Mouse (Mus musculus): Measurements from ENCODE around the gene Btg3.

The Btg3 gene

GRCm38 (mm10) chr16:78347328-78347926, 29.6 kb downstream of the Btg3 start:
- DNase-seq (ENCODE audit: inconsistent age in 2 of 2, low spot score in 1 of 2) = peak; percentile 27 to 55

DNA sequence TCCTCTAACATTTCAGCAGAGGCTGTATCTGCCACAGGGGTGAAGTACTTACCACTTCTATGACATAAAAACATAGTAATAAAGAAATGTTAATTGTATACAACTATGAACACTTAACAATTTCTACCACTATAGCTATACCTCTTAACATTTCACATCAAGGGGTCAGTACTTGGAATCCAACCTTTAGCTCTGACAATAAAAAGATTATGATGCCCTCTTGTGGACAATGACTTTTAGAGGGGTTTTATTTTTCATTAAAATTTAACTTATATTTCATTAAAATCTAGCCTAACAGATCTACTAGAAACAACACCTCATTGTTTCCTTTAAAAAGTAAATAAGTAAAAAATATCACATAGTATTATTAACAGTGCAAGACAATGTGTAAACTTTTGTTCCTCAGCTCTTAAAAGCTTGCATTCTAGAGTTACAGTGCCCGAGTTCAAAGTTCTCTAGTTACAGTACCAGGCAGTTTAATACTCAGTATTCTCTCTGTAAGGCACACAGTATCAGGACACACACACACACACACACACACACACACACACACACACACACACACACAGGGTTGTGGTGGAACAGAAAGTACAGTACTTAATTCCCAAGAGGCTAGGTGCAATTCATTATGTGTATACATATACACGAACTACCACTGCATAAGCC, 30.2 kb downstream of the Btg3 start:
- DNase-seq (ENCODE audit: inconsistent age in 2 of 2, low spot score in 1 of 2) = no peak

GRCm38 (mm10) chr16:78343792-78344191, 33.2 kb downstream of the Btg3 start:
- no peak for DNase-seq (ENCODE audit: inconsistent age in 2 of 2, low spot score in 1 of 2)

DNA sequence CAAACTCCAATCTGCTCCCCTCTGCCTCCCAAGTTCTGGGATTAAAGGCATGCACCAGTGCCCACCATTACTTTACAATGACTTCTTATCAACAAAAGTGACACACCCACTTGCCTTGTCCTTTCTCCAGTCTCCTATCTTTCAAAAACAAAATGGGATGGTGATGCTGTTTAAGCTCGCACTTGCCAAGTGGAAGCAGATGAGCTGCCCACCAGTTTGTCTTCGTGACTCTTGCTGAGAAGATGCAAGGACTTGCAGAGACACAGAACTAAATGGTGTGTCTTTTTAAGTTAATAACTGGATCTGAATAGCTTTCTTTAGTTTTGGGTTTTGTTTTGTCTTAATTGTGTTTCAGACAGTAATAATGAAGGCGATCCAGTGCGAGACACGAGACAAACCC, 34.2 kb downstream of the Btg3 start:
- no peak for DNase-seq (ENCODE audit: inconsistent age in 2 of 2, low spot score in 1 of 2)

DNA sequence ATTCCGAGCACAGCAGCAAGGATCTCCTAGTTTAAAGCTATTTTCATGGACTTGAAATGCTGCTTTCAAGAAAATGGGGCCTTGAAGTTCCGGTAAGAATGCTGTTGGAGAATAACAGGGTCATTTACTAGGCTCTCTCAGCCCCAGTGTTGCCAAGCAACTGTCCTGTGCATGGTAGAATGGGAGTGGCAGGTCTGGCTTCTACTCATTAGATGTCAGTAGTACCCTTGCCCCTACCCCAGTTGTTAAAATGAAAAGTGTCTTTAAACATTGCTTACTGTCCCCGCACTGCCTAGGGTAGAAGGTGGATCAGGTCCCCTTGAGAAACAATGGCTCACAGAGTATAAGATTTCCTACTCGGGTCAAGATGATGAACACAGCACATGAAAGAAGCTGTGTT, 35.6 kb downstream of the Btg3 start:
- DNase-seq (ENCODE audit: inconsistent age in 2 of 2, low spot score in 1 of 2) = no peak

DNA sequence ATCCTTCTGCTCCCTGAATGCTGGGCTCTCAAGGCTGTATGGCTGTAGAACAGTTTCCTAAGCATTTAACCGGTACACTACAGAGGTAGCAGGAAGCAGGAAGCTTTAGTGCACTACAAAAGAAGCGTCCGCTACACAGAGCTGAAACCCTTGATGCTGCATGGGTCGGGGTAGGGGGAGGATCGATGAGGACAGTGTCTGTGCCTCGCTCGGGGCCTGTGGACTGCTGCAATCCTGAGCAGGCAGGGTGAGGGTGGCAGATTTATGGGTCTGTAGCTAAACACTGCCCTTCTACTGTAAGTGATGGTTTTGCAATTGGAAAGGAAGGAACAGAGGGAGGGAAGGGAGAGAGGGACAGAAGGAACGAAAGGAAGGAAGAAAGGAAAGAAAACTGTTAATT, 39.8 kb downstream of the Btg3 start:
- DNase-seq (ENCODE audit: inconsistent age in 2 of 2, low spot score in 1 of 2) = peak in 1 of 2 experiments; percentile 64

GRCm38 (mm10) chr16:78327999-78328398, 49.0 kb downstream of the Btg3 start:
- no peak for DNase-seq (ENCODE audit: inconsistent age in 2 of 2, low spot score in 1 of 2)

DNA sequence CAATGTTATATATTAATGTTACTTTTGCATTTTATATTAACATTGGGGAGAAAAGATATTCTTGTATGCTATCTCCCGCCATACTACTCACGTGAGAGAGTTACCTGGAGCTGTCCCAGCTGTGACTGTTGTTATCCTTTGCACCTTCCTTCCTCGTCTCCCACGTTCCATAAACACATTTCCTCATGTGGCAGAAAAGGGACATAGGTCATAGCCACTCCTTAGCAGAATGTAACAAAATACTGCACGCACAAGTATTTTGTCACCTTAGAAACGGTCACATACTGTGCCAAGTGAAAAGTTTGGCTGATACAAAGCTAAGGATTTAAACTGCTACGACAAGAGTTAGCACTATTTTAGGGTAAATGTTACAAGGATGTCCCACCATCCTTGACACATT, 49.4 kb downstream of the Btg3 start:
- DNase-seq (ENCODE audit: inconsistent age in 2 of 2, low spot score in 1 of 2) = no peak

DNA sequence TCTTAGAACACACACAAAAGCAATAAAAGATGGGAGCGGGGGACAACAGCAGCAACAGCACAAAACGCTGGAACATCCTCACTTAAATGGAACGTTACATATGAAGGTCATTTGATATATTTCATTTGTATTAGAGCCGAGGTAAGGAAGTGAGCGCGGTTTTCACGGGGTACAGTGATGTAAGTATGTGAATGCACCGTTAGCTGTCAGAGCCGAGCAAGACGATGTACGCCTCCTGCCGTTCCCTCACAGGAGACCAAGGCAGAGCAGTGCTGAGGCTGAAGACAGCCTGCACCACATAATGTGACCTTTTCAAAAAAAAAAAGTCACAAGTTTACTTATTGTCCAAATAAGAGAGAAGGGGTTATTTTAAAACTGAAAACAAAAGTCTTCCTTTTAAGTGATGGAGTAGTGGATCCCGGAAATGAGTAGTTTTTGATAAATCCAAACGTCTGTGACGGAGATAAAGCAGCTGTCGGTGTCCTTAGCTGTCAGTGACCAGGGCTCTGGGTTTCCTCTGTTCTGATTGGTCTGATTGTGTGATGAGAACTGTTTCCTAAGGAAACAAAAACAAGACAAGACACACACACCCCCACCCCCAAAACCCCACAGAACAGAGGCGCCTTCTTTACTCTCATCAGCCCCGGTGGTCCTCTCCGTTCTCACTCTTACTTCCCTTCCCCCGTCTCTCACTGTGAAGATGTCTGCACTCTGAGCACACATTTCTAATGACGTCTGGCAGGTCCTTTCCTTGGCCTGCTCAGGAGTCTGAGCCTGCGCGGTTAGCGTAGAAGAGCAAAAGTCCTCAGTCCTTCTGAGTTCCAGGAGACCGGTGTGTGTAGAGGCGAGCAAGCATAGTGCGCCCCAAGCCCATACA, 50.8 kb downstream of the Btg3 start:
- DNase-seq (ENCODE audit: inconsistent age in 2 of 2, low spot score in 1 of 2) = no peak

DNA sequence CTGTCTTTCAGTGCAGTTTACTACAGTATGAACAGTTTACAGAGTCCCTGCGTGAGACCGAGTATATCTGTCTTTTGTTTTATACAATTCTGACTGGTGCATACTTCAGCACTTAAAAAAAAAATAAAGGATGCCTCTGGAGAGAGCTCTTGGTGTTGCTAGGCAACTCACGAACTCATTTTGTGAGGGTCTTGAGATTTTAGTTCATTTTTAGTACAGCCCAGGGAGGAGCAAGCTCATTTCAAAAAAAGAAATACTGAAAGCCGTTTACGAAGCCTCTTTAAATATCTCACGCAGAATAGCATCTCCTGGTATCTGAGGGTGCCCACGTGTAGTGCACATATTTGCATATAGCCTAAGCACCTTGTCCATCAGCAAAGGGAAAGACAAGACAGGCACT, 54.9 kb downstream of the Btg3 start:
- DNase-seq (ENCODE audit: inconsistent age in 2 of 2, low spot score in 1 of 2) = no peak

DNA sequence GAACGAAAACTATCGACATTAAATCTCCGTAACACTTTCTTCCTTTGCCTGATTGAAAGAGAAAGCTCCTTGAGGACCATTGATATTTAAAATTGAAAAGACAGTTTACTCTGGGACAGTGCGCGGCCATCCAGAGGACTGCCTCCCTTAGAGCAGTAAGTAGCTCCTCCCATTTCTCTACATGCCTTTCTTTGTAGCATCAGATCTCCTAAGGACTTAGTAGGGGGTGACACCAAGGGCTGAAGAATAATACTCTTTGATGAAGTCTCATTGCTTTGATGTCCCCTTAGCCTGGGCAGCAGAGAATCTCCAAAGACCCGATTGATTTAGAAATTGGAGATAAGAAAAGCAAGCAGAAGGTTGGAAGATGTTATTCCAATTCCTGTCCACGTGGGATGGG, 55.4 kb downstream of the Btg3 start:
- DNase-seq (ENCODE audit: inconsistent age in 2 of 2, low spot score in 1 of 2) = no peak

GRCm38 (mm10) chr16:78319711-78320110, 57.3 kb downstream of the Btg3 start:
- no peak for DNase-seq (ENCODE audit: inconsistent age in 2 of 2, low spot score in 1 of 2)

- peak; percentile 16 to 71 for DNase-seq (ENCODE audit: inconsistent age in 2 of 2, low spot score in 1 of 2)
These were observed 59.0 kb downstream of the Btg3 start for GRCm38 (mm10) chr16:78317960-78318359.

DNA sequence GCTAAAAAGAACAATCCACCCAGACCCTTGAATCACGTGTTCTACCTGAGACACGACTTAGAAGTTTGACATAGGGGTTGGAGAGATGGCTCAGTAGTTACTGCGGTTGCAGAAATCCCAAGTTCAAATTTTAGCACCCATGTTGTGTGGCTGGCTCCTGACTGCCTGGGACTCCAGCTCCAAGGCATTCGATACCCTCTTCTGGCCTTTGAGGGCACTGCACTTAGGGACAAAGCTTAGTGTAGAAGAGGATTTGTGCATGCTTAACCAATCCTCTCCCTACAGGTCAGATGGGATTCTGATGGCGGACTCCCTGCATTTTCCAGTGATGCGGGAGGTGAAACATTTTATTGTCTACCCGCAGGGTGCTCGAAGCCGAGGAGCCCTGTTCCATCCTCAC, 60.1 kb downstream of the Btg3 start:
- peak; percentile 34 to 81 for DNase-seq (ENCODE audit: inconsistent age in 2 of 2, low spot score in 1 of 2)

- no peak for DNase-seq (ENCODE audit: inconsistent age in 2 of 2, low spot score in 1 of 2)
These were observed 63.0 kb downstream of the Btg3 start for GRCm38 (mm10) chr16:78314026-78314425.

DNA sequence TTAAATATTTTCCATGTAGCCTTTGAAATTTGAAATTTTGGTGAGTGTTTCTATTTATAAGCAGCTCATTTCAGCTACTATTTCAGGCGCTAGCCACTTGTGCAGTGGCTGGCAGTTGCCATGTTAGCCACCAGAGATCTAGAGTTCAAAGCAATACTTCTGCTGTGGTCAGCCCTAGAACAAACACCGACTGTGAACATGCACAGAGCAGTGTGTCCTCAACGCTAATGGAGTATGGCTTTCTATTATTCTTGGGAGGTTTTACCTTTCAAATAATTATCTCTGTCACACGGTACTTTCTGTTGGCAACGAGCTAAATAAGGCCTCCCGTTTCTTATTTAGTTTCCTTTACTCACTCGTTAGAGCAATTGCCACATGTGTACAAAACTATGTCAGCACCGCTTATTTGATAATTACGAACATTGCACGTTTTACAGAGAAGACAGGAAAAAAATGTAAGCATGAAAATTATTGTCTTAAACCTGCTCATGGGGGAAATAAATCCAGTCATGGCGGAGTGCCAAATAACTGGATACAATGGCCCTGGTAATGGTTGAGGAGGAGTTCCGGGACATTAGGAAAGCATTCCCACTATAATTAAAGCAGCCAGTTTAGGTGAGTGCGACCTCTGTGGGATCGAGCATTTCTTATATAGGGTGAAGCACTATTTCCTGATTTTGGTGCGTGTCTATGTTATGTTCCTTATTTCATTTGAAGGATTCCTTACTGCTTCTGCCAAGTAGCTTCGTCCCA, 63.7 kb downstream of the Btg3 start:
- DNase-seq (ENCODE audit: inconsistent age in 2 of 2, low spot score in 1 of 2) = no peak

DNA sequence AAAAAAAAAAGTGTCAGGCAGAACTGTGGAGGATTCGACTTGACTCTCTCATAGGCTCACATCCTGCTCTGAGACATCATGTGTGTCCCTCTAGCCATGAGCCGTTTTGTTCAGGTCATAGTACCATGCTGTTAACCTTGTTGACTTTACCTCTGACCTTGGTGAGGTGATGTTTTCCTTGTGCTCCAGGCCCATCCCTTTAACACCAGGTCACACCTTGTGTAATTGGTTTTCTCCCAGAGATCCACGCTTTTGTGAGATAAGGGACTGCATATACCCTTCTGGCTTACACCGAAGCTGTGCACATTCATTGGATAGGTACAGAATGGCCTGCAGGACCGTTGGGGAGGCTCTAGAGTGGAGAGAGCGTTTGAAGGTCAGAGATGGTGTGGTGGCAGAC, 67.7 kb downstream of the Btg3 start:
- no peak for DNase-seq (ENCODE audit: inconsistent age in 2 of 2, low spot score in 1 of 2)

- no peak for DNase-seq (ENCODE audit: inconsistent age in 2 of 2, low spot score in 1 of 2)
These were observed 69.4 kb downstream of the Btg3 start for GRCm38 (mm10) chr16:78307476-78308192.

- DNase-seq (ENCODE audit: inconsistent age in 2 of 2, low spot score in 1 of 2) = no peak
These were observed 70.4 kb downstream of the Btg3 start for GRCm38 (mm10) chr16:78306606-78307005.

GRCm38 (mm10) chr16:78305606-78306100, 71.3 kb downstream of the Btg3 start:
- DNase-seq (ENCODE audit: inconsistent age in 2 of 2, low spot score in 1 of 2) = no peak

DNA sequence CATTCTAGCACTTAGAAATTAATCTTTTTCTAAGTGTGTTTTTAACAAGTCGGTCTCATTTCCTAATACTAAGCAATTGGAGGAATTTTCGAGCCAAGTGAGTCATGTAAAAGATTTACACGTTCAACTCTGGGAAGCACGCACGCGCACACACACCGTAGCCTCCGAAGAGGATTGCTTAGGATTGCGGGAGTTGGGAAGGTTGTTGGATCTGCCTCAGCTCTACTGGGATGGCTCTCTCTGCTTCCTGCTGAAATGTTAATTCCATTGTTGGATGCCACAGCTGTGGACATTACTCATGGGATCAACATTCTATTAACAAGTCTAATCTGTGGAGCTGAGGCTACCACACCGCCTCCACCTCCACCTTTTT, 74.3 kb downstream of the Btg3 start:
- DNase-seq (ENCODE audit: inconsistent age in 2 of 2, low spot score in 1 of 2) = peak in 1 of 2 experiments; percentile 74
